Mouse (Mus musculus) megakaryocyte, embryonic 14.5 days (primary cell): ENCODE data around the gene Kri1.

Source experiments
- FLI1 ChIP-seq: IDR thresholded peaks from 2 replicates; pipeline ENCODE4 v1.6.1; 2012; ENCODE audit warnings: low read length, inconsistent platforms, mixed read lengths
- GATA1 ChIP-seq: IDR thresholded peaks from 3 replicates; pipeline ENCODE4 v1.6.1; 2012; ENCODE audit warnings: mixed read lengths, low read length, inconsistent platforms, borderline replicate concordance

DNA sequence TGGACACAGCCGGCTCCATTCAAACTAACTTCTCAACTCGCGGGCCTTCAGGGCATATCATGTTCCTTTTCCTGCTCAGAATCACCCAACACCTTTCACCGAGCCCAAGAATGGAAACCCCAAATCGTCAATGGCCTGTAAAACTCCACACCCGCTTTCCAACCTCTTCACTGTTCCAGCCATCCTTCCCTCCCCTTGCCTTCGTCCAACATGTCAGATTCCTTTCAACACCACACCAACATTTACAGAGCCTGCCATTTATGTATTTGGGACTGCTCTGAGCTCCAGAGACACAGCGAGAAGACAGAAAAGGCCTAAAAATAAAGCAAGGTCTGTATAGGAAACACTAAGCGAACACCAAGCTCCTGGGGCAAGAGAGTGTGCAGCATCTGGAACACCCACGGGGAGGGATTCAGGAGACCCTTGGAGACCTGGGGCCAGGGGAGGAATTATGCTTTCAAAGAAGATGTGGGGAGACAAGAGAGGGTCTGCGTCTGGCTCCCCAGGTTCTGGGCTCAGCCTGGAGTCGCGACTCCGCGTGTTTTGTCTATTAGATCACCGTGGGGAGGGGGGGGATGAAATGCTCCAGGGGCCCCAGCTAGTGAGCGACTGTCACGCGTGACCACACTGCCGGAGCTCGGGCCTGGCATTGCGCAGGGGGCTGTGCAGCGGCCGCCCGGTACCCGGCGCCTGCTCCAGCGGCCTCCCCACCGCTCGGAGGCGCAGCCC lies 49.6 kb downstream of the Kri1 start:
- TF ChIP-seq GATA1 (no peak), FLI1 (no peak)
